Mouse (Mus musculus) heart, postnatal 0 days (tissue): ENCODE measurements around the gene Ascc2.

Source experiments
- CTCF ChIP-seq: IDR thresholded peaks from 2 replicates; pipeline ENCODE4 v1.5.1; 2016; ENCODE audit warnings: antibody characterized with exemption, control low read depth, low read depth
- EP300 ChIP-seq: IDR thresholded peaks from 2 replicates; pipeline ENCODE4 v1.6.1; 2016; ENCODE audit warnings: antibody characterized with exemption, low read depth

- TF ChIP-seq EP300, result no peak
- no peak for TF ChIP-seq CTCF
Observed at GRCm38 (mm10) chr11:4712822-4713221, 75.3 kb downstream of the Ascc2 start.
